Comparison of ENCODE assay signal across 8 mouse cellular contexts in the genomic region with DNA sequence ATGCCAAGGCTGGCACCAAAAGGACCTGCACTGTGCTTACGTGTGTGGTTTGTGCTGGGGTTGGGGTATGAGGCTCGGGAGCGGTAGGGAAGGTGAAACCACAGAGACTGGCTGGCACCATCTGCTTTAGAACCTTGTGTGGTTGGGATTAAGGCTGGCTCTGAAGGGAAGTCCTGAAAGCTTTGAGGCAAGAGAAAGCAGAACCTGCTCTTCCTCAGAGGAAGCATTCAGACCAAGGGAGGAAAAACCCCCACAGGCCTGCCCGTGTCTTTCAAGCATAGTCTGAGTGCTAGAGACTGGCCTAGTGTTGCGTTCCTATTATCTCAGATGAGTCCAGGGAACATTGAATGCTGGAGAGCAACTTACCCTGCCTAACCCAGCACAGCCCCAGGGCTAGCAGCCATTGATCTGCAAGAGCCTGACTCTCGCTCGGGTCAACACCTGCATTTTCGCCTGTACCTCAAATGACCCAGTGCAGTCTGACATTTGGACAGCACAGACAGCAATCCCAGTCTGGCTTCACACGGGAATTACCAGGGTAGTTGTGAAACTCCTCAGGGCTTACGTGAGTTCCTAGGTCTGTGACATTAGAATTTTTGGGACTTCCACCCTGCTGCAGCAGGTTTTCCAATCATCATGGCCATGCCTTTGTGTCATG. TPM values are rescaled to one million over a fixed set of nuclear protein-coding genes. Genes with fewer than 3 reads are reported as not detected.
DNase-seq lines count a peak whose midpoint lies in the region; ATAC-seq and TF ChIP-seq lines count a peak whose summit lies in the region.

No protein-coding gene starts in this region.

- no peak for TF ChIP-seq CTCF in hindbrain, postnatal 0 days (IDR thresholded peaks at IDR 0.05; ENCODE audit: low read depth)

- H3K27ac ChIP-seq in liver, embryonic 16.5 days (ENCODE audit: low read length): peak overlapping the region; percentile 22; the same call in 1 of the 2 replicates
- H3K27ac ChIP-seq in liver, embryonic 12.5 days: no peak overlapping the region
- H3K27ac ChIP-seq in embryonic facial prominence, embryonic 12.5 days: peak overlapping the region; percentile 61
- H3K27ac ChIP-seq in hindbrain, postnatal 0 days: peak overlapping the region; percentile 84
- H3K27ac ChIP-seq in neural tube, embryonic 14.5 days (ENCODE audit: low read depth, low read length): peak overlapping the region; percentile 71

- no peaks in the 10 kb centered on the region for H3K27me3 ChIP-seq in liver, embryonic 16.5 days (ENCODE audit: control insufficient read depth, insufficient read depth, low read depth, low read length)
- no peaks in the 10 kb centered on the region for H3K27me3 ChIP-seq in liver, embryonic 12.5 days (replicated peaks)
- no peaks in the 10 kb centered on the region for H3K27me3 ChIP-seq in embryonic facial prominence, embryonic 12.5 days
- H3K27me3 ChIP-seq in hindbrain, postnatal 0 days (ENCODE audit: insufficient read depth, low read length): no peaks in the 10 kb centered on the region
- no peaks in the 10 kb centered on the region for H3K27me3 ChIP-seq in neural tube, embryonic 14.5 days (ENCODE audit: control insufficient read depth, insufficient read depth, low read length)

- H3K4me1 ChIP-seq in liver, embryonic 16.5 days (ENCODE audit: control insufficient read depth, low read depth, low read length): no peaks in the 10 kb centered on the region; the same call in 1 of the 2 replicates
- H3K4me1 ChIP-seq in liver, embryonic 12.5 days: no peaks in the 10 kb centered on the region; the same call in 1 of the 2 replicates
- H3K4me1 ChIP-seq in embryonic facial prominence, embryonic 12.5 days: peaks cover 13% of the 10 kb centered on the region; the same call in 1 of the 2 replicates
- peaks cover 9% of the 10 kb centered on the region; the same call in 1 of the 2 replicates for H3K4me1 ChIP-seq in hindbrain, postnatal 0 days (ENCODE audit: insufficient read depth, low read length)
- peaks cover 8% of the 10 kb centered on the region; the same call in 1 of the 2 replicates for H3K4me1 ChIP-seq in neural tube, embryonic 14.5 days (ENCODE audit: control insufficient read depth, insufficient read depth, low read length)

- H3K4me2 ChIP-seq in liver, embryonic 16.5 days (ENCODE audit: low read depth, low read length): no peak overlapping the region
- H3K4me2 ChIP-seq in liver, embryonic 12.5 days: no peak overlapping the region
- H3K4me2 ChIP-seq in embryonic facial prominence, embryonic 12.5 days (replicated peaks): peak overlapping the region; percentile 42
- H3K4me2 ChIP-seq in hindbrain, postnatal 0 days (ENCODE audit: low read depth, low read length): peak overlapping the region; percentile 47; the same call in 1 of the 2 replicates
- peak overlapping the region; percentile 37; the same call in 1 of the 2 replicates for H3K4me2 ChIP-seq in neural tube, embryonic 14.5 days (ENCODE audit: low read depth, low read length)

- peak; percentile 30; the same call in 1 of the 2 replicates for ATAC-seq in liver, embryonic 16.5 days (ENCODE audit: low read depth)
- no peak for ATAC-seq in liver, embryonic 12.5 days
- no peak for ATAC-seq in embryonic facial prominence, embryonic 12.5 days (ENCODE audit: insufficient number of reproducible peaks, insufficient read depth, low FRiP score, low TSS enrichment)
- ATAC-seq in hindbrain, postnatal 0 days: no peak
- peak; percentile 15; the same call in 1 of the 2 replicates for ATAC-seq in neural tube, embryonic 14.5 days (ENCODE audit: low read depth)
- ATAC-seq in inflammation-experienced regulatory T-cells, adult 6 months: no peak

- no peaks in the 10 kb centered on the region for H3K9me3 ChIP-seq in liver, embryonic 16.5 days (replicated peaks; ENCODE audit: control insufficient read depth, low read length)
- H3K9me3 ChIP-seq in liver, embryonic 12.5 days (replicated peaks): no peaks in the 10 kb centered on the region
- no peaks in the 10 kb centered on the region for H3K9me3 ChIP-seq in embryonic facial prominence, embryonic 12.5 days
- H3K9me3 ChIP-seq in hindbrain, postnatal 0 days (ENCODE audit: low read length): no peaks in the 10 kb centered on the region
- no peaks in the 10 kb centered on the region for H3K9me3 ChIP-seq in neural tube, embryonic 14.5 days (ENCODE audit: control insufficient read depth, low read length)

- H3K4me3 ChIP-seq in liver, embryonic 16.5 days (ENCODE audit: low read depth, low read length): no peak overlapping the region; the same call in 1 of the 2 replicates
- H3K4me3 ChIP-seq in liver, embryonic 12.5 days: no peak overlapping the region
- no peak overlapping the region; the same call in 1 of the 2 replicates for H3K4me3 ChIP-seq in embryonic facial prominence, embryonic 12.5 days
- peak overlapping the region; percentile 19; the same call in 1 of the 2 replicates for H3K4me3 ChIP-seq in hindbrain, postnatal 0 days (ENCODE audit: low read length)
- no peak overlapping the region for H3K4me3 ChIP-seq in neural tube, embryonic 14.5 days (ENCODE audit: low read depth, low read length)

- H3K36me3 ChIP-seq in liver, embryonic 16.5 days (ENCODE audit: control insufficient read depth, insufficient read depth): no peaks in the 10 kb centered on the region
- no peaks in the 10 kb centered on the region for H3K36me3 ChIP-seq in liver, embryonic 12.5 days
- H3K36me3 ChIP-seq in embryonic facial prominence, embryonic 12.5 days: no peaks in the 10 kb centered on the region
- H3K36me3 ChIP-seq in hindbrain, postnatal 0 days (ENCODE audit: insufficient read depth, low read length): no peaks in the 10 kb centered on the region
- H3K36me3 ChIP-seq in neural tube, embryonic 14.5 days (ENCODE audit: control insufficient read depth, insufficient read depth, low read length): no peaks in the 10 kb centered on the region

- DNase-seq in hindbrain, postnatal 0 days (ENCODE audit: low spot score): no peak
- no peak for DNase-seq in embryo, embryonic 9.5 days (ENCODE audit: extremely low spot score)
- no peak for DNase-seq in thymus, postnatal 36 days

- 44% methylated on average over 10 of the region's 10 CpGs for WGBS in liver, embryonic 16.5 days (ENCODE audit: insufficient replicate concordance)
- WGBS in liver, embryonic 12.5 days (ENCODE audit: insufficient replicate concordance): 47% methylated on average over 10 of the region's 10 CpGs
- WGBS in embryonic facial prominence, embryonic 12.5 days: 69% methylated on average over 10 of the region's 10 CpGs
- WGBS in hindbrain, postnatal 0 days: 65% methylated on average over 10 of the region's 10 CpGs
- 86% methylated on average over 10 of the region's 10 CpGs for WGBS in neural tube, embryonic 14.5 days

- H3K9ac ChIP-seq in liver, embryonic 16.5 days (ENCODE audit: low read depth, low read length): no peak overlapping the region
- no peak overlapping the region for H3K9ac ChIP-seq in liver, embryonic 12.5 days
- H3K9ac ChIP-seq in embryonic facial prominence, embryonic 12.5 days: peak overlapping the region; percentile 44; the same call in 1 of the 2 replicates
- peak overlapping the region; percentile 31; the same call in 1 of the 2 replicates for H3K9ac ChIP-seq in hindbrain, postnatal 0 days (replicated peaks; ENCODE audit: low read length)
- H3K9ac ChIP-seq in neural tube, embryonic 14.5 days (replicated peaks; ENCODE audit: low read depth, low read length): no peak overlapping the region

RNA-seq across cellular contexts. Expression of gene Dglucy, which starts 0.5 kb away (rescaled TPM):
- polyA plus RNA-seq in liver, embryonic 16.5 days (2015; fragmentation: Nextera tagmentation; extraction: Ambion mirVana): 1.1 and 1.4 TPM in 2 replicates
- 0.64 and 0.90 TPM in 2 replicates for polyA plus RNA-seq in liver, embryonic 12.5 days (2016; fragmentation: Nextera tagmentation; extraction: Ambion mirVana)
- polyA plus RNA-seq in embryonic facial prominence, embryonic 12.5 days (2016; fragmentation: Nextera tagmentation; extraction: Ambion mirVana): 1.7 and 2.2 TPM in 2 replicates
- total RNA-seq in hindbrain, postnatal 0 days (2014; rRNA removed): 3.8 and 4.8 TPM in 2 replicates
- 3.3 and 3.4 TPM in 2 replicates for polyA plus RNA-seq in hindbrain, postnatal 0 days (2015; fragmentation: Nextera tagmentation; extraction: Ambion mirVana)
- 1.9 and 4.0 TPM in 2 replicates for polyA plus RNA-seq in neural tube, embryonic 14.5 days (2014; fragmentation: Nextera tagmentation; extraction: Ambion mirVana)
- 10 to 100 TPM; 12.6 to 19.5 (median 14.1) TPM for polyA plus RNA-seq in inflammation-experienced regulatory T-cells, adult 6 months (2017; shearing (Covaris generic))

RNA-seq across cellular contexts. Expression of gene Rps6ka5, which starts 51.6 kb away (rescaled TPM):
- polyA plus RNA-seq in liver, embryonic 16.5 days (2015; fragmentation: Nextera tagmentation; extraction: Ambion mirVana): 1.6 and 2.1 TPM in 2 replicates
- 2.2 and 2.5 TPM in 2 replicates for polyA plus RNA-seq in liver, embryonic 12.5 days (2016; fragmentation: Nextera tagmentation; extraction: Ambion mirVana)
- 5.7 and 7.2 TPM in 2 replicates for polyA plus RNA-seq in embryonic facial prominence, embryonic 12.5 days (2016; fragmentation: Nextera tagmentation; extraction: Ambion mirVana)
- 10.1 and 10.5 TPM in 2 replicates for total RNA-seq in hindbrain, postnatal 0 days (2014; rRNA removed)
- 6.2 and 6.9 TPM in 2 replicates for polyA plus RNA-seq in hindbrain, postnatal 0 days (2015; fragmentation: Nextera tagmentation; extraction: Ambion mirVana)
- 7.2 and 7.9 TPM in 2 replicates for polyA plus RNA-seq in neural tube, embryonic 14.5 days (2014; fragmentation: Nextera tagmentation; extraction: Ambion mirVana)
- polyA plus RNA-seq in inflammation-experienced regulatory T-cells, adult 6 months (2017; shearing (Covaris generic)): 1 to 10 TPM; 3.1 to 6.5 (median 5.4) TPM

Comparison
In these comparisons a context has a peak if more than half of its experiments do, and no peak if none do; other contexts are left out.
1. ATAC-seq: peak in liver, embryonic 16.5 days (single experiment) and neural tube, embryonic 14.5 days (single experiment); none in liver, embryonic 12.5 days (single experiment), embryonic facial prominence, embryonic 12.5 days (single experiment), hindbrain, postnatal 0 days (single experiment) and inflammation-experienced regulatory T-cells, adult 6 months (single experiment).
2. H3K4me2 ChIP-seq: peak in embryonic facial prominence, embryonic 12.5 days (single experiment), hindbrain, postnatal 0 days (single experiment) and neural tube, embryonic 14.5 days (single experiment); none in liver, embryonic 16.5 days (single experiment) and liver, embryonic 12.5 days (single experiment).
3. H3K9ac ChIP-seq: peak in embryonic facial prominence, embryonic 12.5 days (single experiment) and hindbrain, postnatal 0 days (single experiment); none in liver, embryonic 16.5 days (single experiment), liver, embryonic 12.5 days (single experiment) and neural tube, embryonic 14.5 days (single experiment).